Mouse (Mus musculus) heart, embryonic 15.5 days (tissue): ENCODE data around the gene Coro2b. TPM values are rescaled to one million over a fixed set of nuclear protein-coding genes. Genes with fewer than 3 reads are reported as not detected.

Experiments used
- ATAC-seq: fragments of 200-750 bp; cut with Nextera tagmentation; replicated peaks from 2 replicates; pipeline ENCODE4 v1.8.0; 2017; ENCODE audit warnings: low read depth, moderate TSS enrichment; ENCODE audit not compliant: insufficient number of reproducible peaks, insufficient read depth, low FRiP score
- H3K27ac ChIP-seq: fragments of 300-500 bp; sonication (generic); 2 replicates; pipeline ENCODE4 v1.5.1; 2015; ENCODE audit warnings: mild to moderate bottlenecking, inconsistent platforms
- H3K27me3 ChIP-seq: fragments of 300-500 bp; sonication (generic); 2 replicates; pipeline ENCODE4 v1.6.1; 2015; ENCODE audit warnings: inconsistent platforms
- H3K36me3 ChIP-seq: fragments of 300-500 bp; sonication (generic); 2 replicates; pipeline ENCODE4 v1.6.1; 2015; ENCODE audit warnings: mild to moderate bottlenecking, inconsistent platforms
- H3K4me1 ChIP-seq: fragments of 300-500 bp; sonication (generic); replicated peaks from 2 replicates; pipeline ENCODE4 v1.6.1; 2015; ENCODE audit warnings: inconsistent platforms
- H3K4me2 ChIP-seq: fragments of 300-500 bp; sonication (generic); 2 replicates; pipeline ENCODE4 v1.6.1; 2015; ENCODE audit warnings: inconsistent platforms, mild to moderate bottlenecking, moderate library complexity
- H3K4me3 ChIP-seq: fragments of 300-500 bp; sonication (generic); 2 replicates; pipeline ENCODE4 v1.5.1; 2015; ENCODE audit warnings: mild to moderate bottlenecking, inconsistent platforms
- H3K9ac ChIP-seq: fragments of 300-500 bp; sonication (generic); 2 replicates; pipeline ENCODE4 v1.6.1; 2015; ENCODE audit warnings: mild to moderate bottlenecking, inconsistent platforms
- H3K9me3 ChIP-seq: fragments of 300-500 bp; sonication (generic); replicated peaks from 2 replicates; pipeline ENCODE4 v1.6.1; 2016; ENCODE audit warnings: inconsistent platforms
- WGBS: fragments of 180-500 bp; shearing (Covaris S2); methylation state at CpG from one replicate; pipeline ENCODE4 v1.1.7; 2015; ENCODE audit warnings: mixed read lengths; 5-methylcytosine and 5-hydroxymethylcytosine counted together
- polyA plus RNA-seq: library from polyadenylated mRNA; unstranded; fragments of >200 nt; fragmentation: Nextera tagmentation; extraction: Ambion mirVana; gene quantifications from 2 replicates; pipeline ENCODE4 v1.2.1, GENCODE M21; 2015

Gene Coro2b
- polyA plus RNA-seq, 1 experiment from 2014 or later = 5.7 TPM

GRCm38 (mm10) chr9:62524761-62525308 lies 12.0 kb downstream of the Coro2b start:
- Histone ChIP-seq H3K4me3 (no peak overlapping the region), H3K27ac (no peak overlapping the region), H3K9me3 (no peaks in the 10 kb centered on the region), H3K27me3 (no peaks in the 10 kb centered on the region), H3K9ac (no peak overlapping the region), H3K4me2 (no peak overlapping the region), H3K4me1 (peaks cover 63% of the 10 kb centered on the region), H3K36me3 (no peaks in the 10 kb centered on the region)
- 57% methylated on average over 4 of the region's 4 CpGs for WGBS
- ATAC-seq = no peak

GRCm38 (mm10) chr9:62522791-62523471 lies 13.9 kb downstream of the Coro2b start:
- no peaks in the 10 kb centered on the region for H3K36me3 ChIP-seq
- WGBS = 36% methylated on average over 15 of the region's 15 CpGs
- H3K27me3 ChIP-seq = no peaks in the 10 kb centered on the region
- no peaks in the 10 kb centered on the region for H3K9me3 ChIP-seq
- H3K4me1 ChIP-seq = peaks cover 63% of the 10 kb centered on the region
- peak overlapping the region; percentile 66 for H3K27ac ChIP-seq
- peak; percentile 58; the same call in 1 of the 2 replicates for ATAC-seq
- no peak overlapping the region for H3K4me3 ChIP-seq
- H3K4me2 ChIP-seq = no peak overlapping the region
- peak overlapping the region; percentile 13; the same call in 1 of the 2 replicates for H3K9ac ChIP-seq

DNA sequence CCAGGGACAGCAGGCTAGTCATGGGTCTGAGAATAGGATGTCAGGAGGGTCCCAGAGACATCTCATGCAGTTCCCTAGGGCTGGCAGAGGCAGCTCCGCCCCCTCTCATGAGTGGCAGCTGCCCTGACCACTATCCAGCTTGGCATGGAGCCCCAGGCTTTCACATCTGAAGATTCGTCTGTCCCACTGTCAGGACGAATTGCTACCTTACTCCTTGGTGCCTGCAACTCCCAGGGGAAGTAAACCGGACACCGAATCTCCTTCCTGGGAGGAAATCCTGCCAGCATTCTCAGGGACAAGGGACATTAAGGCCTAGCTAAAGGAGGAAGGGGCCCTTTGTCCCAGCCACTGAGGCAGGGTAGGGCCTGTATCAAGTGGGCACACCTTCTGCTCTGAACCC lies 14.6 kb downstream of the Coro2b start:
- no peak for ATAC-seq
- WGBS = 59% methylated on average over 5 of the region's 5 CpGs
- Histone ChIP-seq H3K4me1 (peaks cover 61% of the 10 kb centered on the region), H3K9ac (no peak overlapping the region), H3K4me2 (no peak overlapping the region), H3K27ac (peak overlapping the region; percentile 66), H3K27me3 (no peaks in the 10 kb centered on the region), H3K4me3 (no peak overlapping the region), H3K9me3 (no peaks in the 10 kb centered on the region), H3K36me3 (no peaks in the 10 kb centered on the region)

- no peaks in the 10 kb centered on the region for H3K27me3 ChIP-seq
- H3K27ac ChIP-seq = peak overlapping the region; percentile 29; the same call in 1 of the 2 replicates
- WGBS = 46% methylated on average over 9 of the region's 9 CpGs
- H3K4me2 ChIP-seq = no peak overlapping the region
- no peak overlapping the region for H3K4me3 ChIP-seq
- peaks cover 55% of the 10 kb centered on the region for H3K4me1 ChIP-seq
- H3K36me3 ChIP-seq = no peaks in the 10 kb centered on the region
- no peak for ATAC-seq
- no peaks in the 10 kb centered on the region for H3K9me3 ChIP-seq
- H3K9ac ChIP-seq = no peak overlapping the region
Measured at GRCm38 (mm10) chr9:62521541-62521940, 15.3 kb downstream of the Coro2b start.

DNA sequence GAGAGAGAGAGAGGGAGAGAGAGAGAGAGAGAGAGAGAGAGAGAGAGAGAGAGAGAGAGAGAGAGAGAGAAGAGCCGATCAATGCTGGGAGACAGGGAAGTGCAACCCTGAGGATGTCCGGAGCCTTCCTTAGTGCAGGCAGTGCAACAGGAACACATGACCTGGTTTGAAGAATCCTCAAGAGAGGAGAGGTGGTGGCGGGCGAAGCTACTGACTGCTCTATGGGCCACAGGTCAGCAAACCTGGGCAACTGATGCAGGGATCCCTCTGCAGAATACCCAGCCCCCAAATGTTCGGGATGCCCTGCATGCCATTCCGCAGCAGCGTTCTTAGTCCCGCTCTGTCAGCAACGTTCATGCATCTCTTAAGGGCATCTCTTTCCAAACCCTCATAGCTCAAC lies 15.9 kb downstream of the Coro2b start:
- H3K4me3 ChIP-seq = no peak overlapping the region
- ATAC-seq = no peak
- H3K9ac ChIP-seq = no peak overlapping the region
- no peaks in the 10 kb centered on the region for H3K27me3 ChIP-seq
- no peaks in the 10 kb centered on the region for H3K9me3 ChIP-seq
- peaks cover 49% of the 10 kb centered on the region for H3K4me1 ChIP-seq
- peak overlapping the region; percentile 29; the same call in 1 of the 2 replicates for H3K27ac ChIP-seq
- H3K36me3 ChIP-seq = no peaks in the 10 kb centered on the region
- 25% methylated on average over 9 of the region's 9 CpGs for WGBS
- no peak overlapping the region for H3K4me2 ChIP-seq

GRCm38 (mm10) chr9:62519787-62520503 lies 16.9 kb downstream of the Coro2b start:
- Histone ChIP-seq H3K27me3 (no peaks in the 10 kb centered on the region), H3K4me1 (peaks cover 44% of the 10 kb centered on the region), H3K4me2 (no peak overlapping the region), H3K4me3 (no peak overlapping the region), H3K9me3 (no peaks in the 10 kb centered on the region), H3K36me3 (no peaks in the 10 kb centered on the region), H3K27ac (no peak overlapping the region), H3K9ac (no peak overlapping the region)
- 83% methylated on average over 15 of the region's 15 CpGs for WGBS
- ATAC-seq = no peak

DNA sequence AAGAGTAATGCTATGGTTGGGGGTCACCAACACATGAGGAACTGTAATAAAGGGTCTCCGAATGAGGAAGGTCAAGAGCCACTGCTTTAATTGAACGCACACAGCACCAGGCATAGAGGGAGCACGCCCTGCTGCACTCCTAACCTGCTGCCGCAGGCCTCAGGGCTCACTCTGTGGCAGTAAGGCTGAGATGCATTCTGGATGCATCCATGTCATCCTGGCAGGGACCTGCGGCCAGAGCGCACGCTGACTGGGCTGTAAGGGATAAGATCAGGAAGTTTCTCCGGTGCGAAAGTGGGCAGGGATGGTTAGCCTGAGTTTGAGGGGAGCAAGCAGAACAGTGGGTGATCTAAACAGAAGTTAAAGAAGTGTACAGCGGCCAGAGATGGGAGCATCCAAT lies 17.5 kb downstream of the Coro2b start:
- Histone ChIP-seq H3K27ac (no peak overlapping the region), H3K4me3 (no peak overlapping the region), H3K4me1 (peaks cover 38% of the 10 kb centered on the region), H3K27me3 (no peaks in the 10 kb centered on the region), H3K9ac (no peak overlapping the region), H3K36me3 (no peaks in the 10 kb centered on the region), H3K9me3 (no peaks in the 10 kb centered on the region), H3K4me2 (no peak overlapping the region)
- ATAC-seq = no peak
- 88% methylated on average over 10 of the region's 10 CpGs for WGBS

- no peak overlapping the region for H3K27ac ChIP-seq
- H3K4me1 ChIP-seq = peaks cover 35% of the 10 kb centered on the region
- WGBS = 77% methylated on average over 4 of the region's 4 CpGs
Measured at GRCm38 (mm10) chr9:62518572-62518971, 18.3 kb downstream of the Coro2b start.

GRCm38 (mm10) chr9:62517112-62517957 lies 19.5 kb downstream of the Coro2b start:
- peaks cover 30% of the 10 kb centered on the region for H3K4me1 ChIP-seq
- no peak overlapping the region for H3K9ac ChIP-seq
- no peak overlapping the region for H3K4me2 ChIP-seq
- no peaks in the 10 kb centered on the region for H3K27me3 ChIP-seq
- no peak overlapping the region for H3K27ac ChIP-seq
- 73% methylated on average over 6 of the region's 6 CpGs for WGBS
- H3K36me3 ChIP-seq = no peaks in the 10 kb centered on the region
- no peaks in the 10 kb centered on the region for H3K9me3 ChIP-seq
- no peak for ATAC-seq
- H3K4me3 ChIP-seq = no peak overlapping the region

More at GRCm38 (mm10) chr9:62518572-62518971, 18.3 kb downstream of the Coro2b start:
- Histone ChIP-seq H3K9me3 (no peaks in the 10 kb centered on the region), H3K36me3 (no peaks in the 10 kb centered on the region), H3K9ac (no peak overlapping the region), H3K4me2 (no peak overlapping the region), H3K4me3 (no peak overlapping the region), H3K27me3 (no peaks in the 10 kb centered on the region)
- no peak for ATAC-seq

DNA sequence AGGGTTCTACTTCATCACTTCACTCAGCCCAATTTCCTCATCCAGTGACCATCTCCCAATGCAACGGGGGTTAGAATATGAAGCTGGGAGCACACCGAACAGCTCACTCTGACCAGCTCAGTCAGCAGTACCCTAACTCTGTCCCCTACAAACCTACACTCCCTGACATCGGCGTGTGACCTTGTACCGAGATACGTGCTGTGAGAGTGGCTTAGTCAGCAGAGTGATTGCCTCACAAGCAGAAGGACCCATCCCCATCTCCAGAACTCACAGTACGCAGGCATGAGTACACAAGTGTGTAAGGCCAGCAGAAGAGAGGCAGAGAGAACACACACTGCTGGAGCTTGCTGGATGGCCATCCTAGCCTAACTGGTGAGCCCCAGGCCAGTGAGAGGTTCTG lies 21.7 kb downstream of the Coro2b start:
- Histone ChIP-seq H3K9ac (no peak overlapping the region), H3K9me3 (no peaks in the 10 kb centered on the region), H3K4me1 (peaks cover 13% of the 10 kb centered on the region), H3K27ac (no peak overlapping the region), H3K36me3 (no peaks in the 10 kb centered on the region), H3K4me3 (no peak overlapping the region), H3K27me3 (no peaks in the 10 kb centered on the region), H3K4me2 (no peak overlapping the region)
- ATAC-seq = no peak
- WGBS = 88% methylated on average over 7 of the region's 7 CpGs
